ENCODE assay signal across 17 mouse cellular contexts in the genomic region with DNA sequence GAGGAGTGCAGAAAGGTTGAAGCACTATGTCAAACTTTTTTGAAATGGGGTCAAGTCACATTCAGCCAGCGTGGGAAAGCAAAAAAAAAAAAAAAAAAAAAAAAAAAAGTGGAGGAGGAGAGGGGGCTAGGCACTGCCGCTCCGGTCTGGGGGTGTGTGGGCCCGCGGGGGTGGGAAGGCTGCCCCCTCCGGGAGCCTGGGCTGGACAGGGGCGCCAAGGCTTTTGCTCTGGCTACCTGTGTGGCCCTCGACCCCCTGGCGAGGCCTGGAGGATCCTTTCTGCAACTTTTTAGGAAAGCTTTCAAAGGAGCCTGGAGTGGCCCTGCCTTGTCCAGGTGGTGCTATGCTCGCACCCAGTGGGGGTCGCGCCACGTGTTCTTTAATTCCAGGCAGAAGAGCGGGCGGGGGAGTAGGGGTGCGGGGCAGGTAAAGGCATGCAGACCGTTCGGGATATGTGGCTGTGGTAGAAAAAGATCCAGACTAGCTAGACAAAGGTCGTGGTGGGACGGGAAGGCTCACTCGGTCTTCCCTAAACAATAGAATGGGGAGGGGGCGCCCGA. TPM values are rescaled to one million over a fixed set of nuclear protein-coding genes. Genes with fewer than 3 reads are reported as not detected.
A peak's percentile ranks its signal among the peaks of the same experiment; 100 is the strongest.
DNase-seq lines count a peak whose midpoint lies in the region; ATAC-seq and TF ChIP-seq lines count a peak whose summit lies in the region.
"Had no signal": no experiment of that assay in that cellular context is flagged by ENCODE, and none has a peak within 500 bp of the region (broad histone marks: within the 10 kb centered on the region; RNA-seq: fewer than 3 reads in every experiment).

No protein-coding gene starts in this region.

- no peak for DNase-seq in heart, adult 2 months
- DNase-seq in lung, postnatal 25 days (ENCODE audit: low spot score), result no peak
- no peak for DNase-seq in ES-E14 (ENCODE audit: low read depth, low spot score)
- peak; percentile 34 for DNase-seq in limb, embryonic 11.5 days (ENCODE audit: low spot score)
- no peak for DNase-seq in left cerebral cortex, adult 9 months (ENCODE audit: low spot score in 2 of 2)
- DNase-seq in layer of hippocampus, adult 8-10 months (ENCODE audit: low spot score in 2 of 2), result no peak
- DNase-seq: cerebellum, adult 8-10 months; gastrocnemius, postnatal 10 days; kidney, adult 18-20 months; right cerebral cortex, postnatal 14 days had no signal

- no peak overlapping the region for H3K4me3 ChIP-seq in heart, embryonic 12.5 days
- H3K4me3 ChIP-seq in heart, adult 2 months, result no peak overlapping the region
- H3K4me3 ChIP-seq in lung, embryonic 16.5 days (ENCODE audit: low read length), result peak overlapping the region; percentile 15
- H3K4me3 ChIP-seq in ES-E14 (ENCODE audit: insufficient read depth in 1 of 2, low read depth in 1 of 2, low read length in 2 of 2, poor library complexity in 1 of 2, severe bottlenecking in 1 of 2), result peak overlapping the region; percentile 52 to 66
- no peak overlapping the region for H3K4me3 ChIP-seq in limb, embryonic 11.5 days (ENCODE audit: low read depth, low read length)
- H3K4me3 ChIP-seq: layer of hippocampus, adult 2 months; liver, embryonic 12.5 days had no signal

- ATAC-seq in heart, embryonic 12.5 days (ENCODE audit: insufficient number of reproducible peaks, low FRiP score), result no peak
- no peak for ATAC-seq in lung, embryonic 16.5 days (ENCODE audit: low read depth)
- no peak for ATAC-seq in limb, embryonic 11.5 days (ENCODE audit: insufficient number of reproducible peaks, low FRiP score, low TSS enrichment, low read depth)
- ATAC-seq: forebrain, embryonic 16.5 days; liver, embryonic 12.5 days had no signal

- H3K4me1 ChIP-seq in heart, embryonic 12.5 days (replicated peaks), result peaks cover 7% of the 10 kb centered on the region; the same call in 1 of the 2 replicates
- no peaks in the 10 kb centered on the region for H3K4me1 ChIP-seq in heart, adult 2 months (ENCODE audit: control insufficient read depth, insufficient read depth, low read length)
- peaks cover 3% of the 10 kb centered on the region; the same call in 1 of the 2 replicates for H3K4me1 ChIP-seq in lung, embryonic 16.5 days (replicated peaks; ENCODE audit: control insufficient read depth, insufficient read depth, low read length)
- H3K4me1 ChIP-seq in ES-E14 (ENCODE audit: control insufficient read depth in 2 of 2, insufficient read depth in 2 of 2, low read length in 2 of 2, poor library complexity in 1 of 2), result peaks cover 0 to 5% of the 10 kb centered on the region in 2 experiments; a peak in 2 of 4 replicates
- H3K4me1 ChIP-seq in limb, embryonic 11.5 days (ENCODE audit: control insufficient read depth, insufficient read depth, low read length), result no peaks in the 10 kb centered on the region

- TF ChIP-seq POLR2A in heart, adult 2 months (IDR thresholded peaks at IDR 0.05; ENCODE audit: insufficient read depth, low read depth, low read length), result no peak

- TF ChIP-seq EP300 in heart, adult 2 months (IDR thresholded peaks at IDR 0.05; ENCODE audit: insufficient read depth, low read depth, low read length), result no peak

- in situ Hi-C loops in ES-E14 (cut with MboI; ENCODE audit: low sequenced_read_pairs in 2 of 2, unreplicated experiment in 2 of 2), result loop anchor here (5.0 to 10.0 kb wide), 2 partner anchors 115 to 118 kb away; no protein-coding TSS in a partner anchor

- no peak overlapping the region for H3K9ac ChIP-seq in heart, embryonic 12.5 days
- no peak overlapping the region for H3K9ac ChIP-seq in heart, adult 2 months (ENCODE audit: low read depth, low read length)
- H3K9ac ChIP-seq in lung, embryonic 16.5 days (ENCODE audit: low read length), result no peak overlapping the region
- no peak overlapping the region for H3K9ac ChIP-seq in ES-E14 (ENCODE audit: insufficient read depth, low read depth, low read length, poor library complexity, severe bottlenecking)
- H3K9ac ChIP-seq in limb, embryonic 11.5 days (ENCODE audit: low read length), result no peak overlapping the region
- H3K9ac ChIP-seq: embryonic facial prominence, embryonic 13.5 days; hindbrain, embryonic 13.5 days; liver, embryonic 12.5 days had no signal

- H3K9me3 ChIP-seq in heart, embryonic 12.5 days (replicated peaks), result no peaks in the 10 kb centered on the region
- H3K9me3 ChIP-seq in lung, embryonic 16.5 days (ENCODE audit: control insufficient read depth, low read length), result no peaks in the 10 kb centered on the region
- no peaks in the 10 kb centered on the region for H3K9me3 ChIP-seq in ES-E14 (ENCODE audit: control insufficient read depth, insufficient read depth, low read depth, low read length)
- H3K9me3 ChIP-seq in limb, embryonic 11.5 days (ENCODE audit: control insufficient read depth, low read length), result no peaks in the 10 kb centered on the region
- H3K9me3 ChIP-seq: embryonic facial prominence, embryonic 13.5 days; hindbrain, embryonic 13.5 days; liver, embryonic 12.5 days had no signal

- H3K4me2 ChIP-seq in heart, embryonic 12.5 days, result peak overlapping the region; percentile 87
- H3K4me2 ChIP-seq in lung, embryonic 16.5 days (ENCODE audit: low read depth, low read length), result peak overlapping the region; percentile 67; the same call in 1 of the 2 replicates
- no peak overlapping the region for H3K4me2 ChIP-seq in limb, embryonic 11.5 days (ENCODE audit: low read depth, severe bottlenecking)

- no peaks in the 10 kb centered on the region for H3K36me3 ChIP-seq in heart, embryonic 12.5 days
- no peaks in the 10 kb centered on the region for H3K36me3 ChIP-seq in heart, adult 2 months (ENCODE audit: control insufficient read depth, insufficient read depth, low read length)
- H3K36me3 ChIP-seq in lung, embryonic 16.5 days (ENCODE audit: control insufficient read depth, insufficient read depth, low read length), result no peaks in the 10 kb centered on the region
- H3K36me3 ChIP-seq in ES-E14 (ENCODE audit: control insufficient read depth, insufficient read depth, low read length, poor library complexity, severe bottlenecking), result no peaks in the 10 kb centered on the region
- H3K36me3 ChIP-seq in limb, embryonic 11.5 days (ENCODE audit: control insufficient read depth, insufficient read depth, low read length), result no peaks in the 10 kb centered on the region
- H3K36me3 ChIP-seq: embryonic facial prominence, embryonic 13.5 days; hindbrain, embryonic 13.5 days; liver, embryonic 12.5 days had no signal

- peaks cover 52% of the 10 kb centered on the region for H3K27me3 ChIP-seq in heart, embryonic 12.5 days (replicated peaks)
- peaks cover 7% of the 10 kb centered on the region for H3K27me3 ChIP-seq in heart, adult 2 months (ENCODE audit: control insufficient read depth, insufficient read depth, low read length)
- peaks cover 33% of the 10 kb centered on the region for H3K27me3 ChIP-seq in lung, embryonic 16.5 days (ENCODE audit: control insufficient read depth, insufficient read depth, low read depth, low read length)
- H3K27me3 ChIP-seq in limb, embryonic 11.5 days (ENCODE audit: control insufficient read depth, insufficient read depth, low read length), result peaks cover 38% of the 10 kb centered on the region

- no peaks in the 10 kb centered on the region for H3K79me2 ChIP-seq in heart, adult 2 months (replicated peaks; ENCODE audit: control insufficient read depth, insufficient read depth, low read length)

- no peak overlapping the region for H3K27ac ChIP-seq in heart, embryonic 12.5 days (ENCODE audit: poor library complexity, severe bottlenecking)
- no peak overlapping the region for H3K27ac ChIP-seq in heart, adult 2 months
- H3K27ac ChIP-seq in lung, embryonic 16.5 days (ENCODE audit: low read length), result no peak overlapping the region
- H3K27ac ChIP-seq in ES-E14 (ENCODE audit: insufficient read depth, low read depth, low read length, poor library complexity, severe bottlenecking), result peak overlapping the region; percentile 50; the same call in 1 of the 2 replicates
- no peak overlapping the region for H3K27ac ChIP-seq in limb, embryonic 11.5 days (replicated peaks; ENCODE audit: low read depth, low read length)
- H3K27ac ChIP-seq: embryonic facial prominence, embryonic 13.5 days; hindbrain, embryonic 13.5 days; layer of hippocampus, adult 2 months; liver, embryonic 12.5 days had no signal

- TF ChIP-seq CTCF in heart, adult 2 months (IDR thresholded peaks at IDR 0.05), result no peak

- 6% methylated on average over 23 of the region's 23 CpGs for WGBS in heart, embryonic 12.5 days
- 16% methylated on average over 23 of the region's 23 CpGs for WGBS in heart, adult 2 months
- WGBS in lung, embryonic 16.5 days, result 6% methylated on average over 21 of the region's 23 CpGs
- WGBS in limb, embryonic 11.5 days, result 1% methylated on average over 23 of the region's 23 CpGs

- intact Hi-C loops in heart, adult 2 months (cut with DNase I), result loop anchor here (2.0 kb wide), 1 partner anchor 123 kb away; no protein-coding TSS in a partner anchor

TF ChIP-seq in ES-E14, 5 proteins besides CTCF, POLR2A, EP300 and RAD21 (continues in another document):
- TF ChIP-seq ZC3H11A (IDR thresholded peaks at IDR 0.05; ENCODE audit: borderline replicate concordance, low read depth, low read length), result no peak
- TF ChIP-seq MAFK (IDR thresholded peaks at IDR 0.05; ENCODE audit: insufficient read depth, low read depth, low read length), result no peak

RNA-seq across cellular contexts. Expression of gene H60b, which starts 1.3 kb away (rescaled TPM):
- polyA plus RNA-seq in heart, embryonic 12.5 days (2016; fragmentation: Nextera tagmentation; extraction: Ambion mirVana), result 0.35 and 0.55 TPM in 2 replicates
- total RNA-seq in heart, adult 2 months (2021), result not detected
- not detected in 2 replicates for polyA plus RNA-seq in heart, adult 2 months (2012; rRNA removed)
- 0.99 and 1.6 TPM in 2 replicates for polyA plus RNA-seq in lung, embryonic 16.5 days (2015; fragmentation: Nextera tagmentation; extraction: Ambion mirVana)
- 1.3 and 4.4 TPM in 2 replicates for total RNA-seq in ES-E14 (2012; rRNA removed)
- polyA plus RNA-seq in limb, embryonic 11.5 days (2014; fragmentation: Nextera tagmentation; extraction: Ambion mirVana), result 0.18 and 0.23 TPM in 2 replicates
- total RNA-seq in layer of hippocampus, adult 8-10 months (2022), result not detected
- total RNA-seq: layer of hippocampus, adult 2 months had no signal

RNA-seq across cellular contexts. Expression of gene Raet1e, which starts 1.3 kb away (rescaled TPM):
- 4.3 and 5.8 TPM in 2 replicates for polyA plus RNA-seq in heart, embryonic 12.5 days (2016; fragmentation: Nextera tagmentation; extraction: Ambion mirVana)
- not detected for total RNA-seq in heart, adult 2 months (2021)
- 0.15 and 0.23 TPM in 2 replicates for polyA plus RNA-seq in heart, adult 2 months (2012; rRNA removed)
- 9.0 and 10.8 TPM in 2 replicates for polyA plus RNA-seq in lung, embryonic 16.5 days (2015; fragmentation: Nextera tagmentation; extraction: Ambion mirVana)
- total RNA-seq in ES-E14 (2012; rRNA removed), result 13.9 and 25.2 TPM in 2 replicates
- polyA plus RNA-seq in limb, embryonic 11.5 days (2014; fragmentation: Nextera tagmentation; extraction: Ambion mirVana), result 13.6 and 14.3 TPM in 2 replicates
- not detected for total RNA-seq in layer of hippocampus, adult 8-10 months (2022)
- total RNA-seq: layer of hippocampus, adult 2 months had no signal

RNA-seq across cellular contexts. Expression of gene E030030I06Rik, which starts 10.6 kb away (rescaled TPM):
- 14.8 TPM in 2 replicates for polyA plus RNA-seq in heart, embryonic 12.5 days (2016; fragmentation: Nextera tagmentation; extraction: Ambion mirVana)
- total RNA-seq in heart, adult 2 months (2021), result 1 to 10 TPM in 1 of 2 experiments, under 1 TPM in 1; 0.86 to 1.2 TPM
- polyA plus RNA-seq in heart, adult 2 months (2012; rRNA removed), result 1.4 and 8.7 TPM in 2 replicates
- 24.5 and 31.4 TPM in 2 replicates for polyA plus RNA-seq in lung, embryonic 16.5 days (2015; fragmentation: Nextera tagmentation; extraction: Ambion mirVana)
- not detected in 2 replicates for total RNA-seq in ES-E14 (2012; rRNA removed)
- polyA plus RNA-seq in limb, embryonic 11.5 days (2014; fragmentation: Nextera tagmentation; extraction: Ambion mirVana), result 16.5 and 17.0 TPM in 2 replicates
- total RNA-seq in layer of hippocampus, adult 8-10 months (2022), result 1 to 10 TPM in 1 of 4 experiments, under 1 TPM in 2, not detected in 1; 0.57 to 2.1 (median 0.61) TPM

Comparison
In these comparisons a context has a peak if more than half of its experiments do, and no peak if none do; other contexts are left out.
1. H3K4me3 ChIP-seq: peak in lung, embryonic 16.5 days (single experiment) and ES-E14 (2 of 2); none in heart, embryonic 12.5 days (single experiment), heart, adult 2 months (single experiment) and limb, embryonic 11.5 days (single experiment).